Mouse (Mus musculus): ENCODE results near the gene Dennd2c. TPM values are rescaled to one million over a fixed set of nuclear protein-coding genes. Genes with fewer than 3 reads are reported as not detected.
"Not testable (repeated sequence)": the region's sequence is repeated elsewhere in the genome, so short reads cannot be mapped to it uniquely, and the experiment has no call there.

Gene Dennd2c
- polyA plus RNA-seq, 1 experiment from 2014 or later, result 0.84 TPM

- Histone ChIP-seq H3K27me3 (no peaks in the 10 kb centered on the region), H3K4me1 (no peaks in the 10 kb centered on the region), H3K9me3 (no peaks in the 10 kb centered on the region), H3K36me3 (no peaks in the 10 kb centered on the region), H3K4me2 (replicated peaks) (no peak overlapping the region), H3K4me3 (no peak overlapping the region), H3K9ac (replicated peaks) (no peak overlapping the region), H3K27ac (replicated peaks) (no peak overlapping the region)
- WGBS, result 78% methylated on average over 2 of the region's 2 CpGs
- no peak for ATAC-seq (replicated peaks)
These were observed 105.8 kb downstream of the Dennd2c start for GRCm38 (mm10) chr3:103208237-103208636.

GRCm38 (mm10) chr3:103211101-103211500 lies 108.7 kb downstream of the Dennd2c start:
- WGBS, result 91% methylated on average over 2 of the region's 2 CpGs
- no peak overlapping the region for H3K4me2 ChIP-seq (replicated peaks)
- no peaks in the 10 kb centered on the region for H3K9me3 ChIP-seq
- H3K4me1 ChIP-seq, result no peaks in the 10 kb centered on the region
- H3K9ac ChIP-seq (replicated peaks), result no peak overlapping the region
- H3K27ac ChIP-seq (replicated peaks), result no peak overlapping the region
- H3K4me3 ChIP-seq, result no peak overlapping the region
- no peaks in the 10 kb centered on the region for H3K27me3 ChIP-seq
- no peaks in the 10 kb centered on the region for H3K36me3 ChIP-seq
- ATAC-seq (replicated peaks), result no peak

GRCm38 (mm10) chr3:103212142-103212541 lies 109.7 kb downstream of the Dennd2c start:
- H3K9me3 ChIP-seq, result no peaks in the 10 kb centered on the region
- H3K9ac ChIP-seq (replicated peaks), result no peak overlapping the region
- no peak overlapping the region for H3K4me2 ChIP-seq (replicated peaks)
- no peak overlapping the region for H3K27ac ChIP-seq (replicated peaks)
- H3K4me1 ChIP-seq, result no peaks in the 10 kb centered on the region
- no peaks in the 10 kb centered on the region for H3K27me3 ChIP-seq
- no peak for ATAC-seq (replicated peaks)
- H3K36me3 ChIP-seq, result no peaks in the 10 kb centered on the region
- WGBS, result 90% methylated on average over 1 of the region's 1 CpGs
- H3K4me3 ChIP-seq, result no peak overlapping the region

- 84% methylated on average over 5 of the region's 5 CpGs for WGBS
- Histone ChIP-seq H3K36me3 (no peaks in the 10 kb centered on the region), H3K4me1 (no peaks in the 10 kb centered on the region), H3K4me2 (replicated peaks) (no peak overlapping the region), H3K27ac (replicated peaks) (no peak overlapping the region), H3K9ac (replicated peaks) (no peak overlapping the region), H3K4me3 (no peak overlapping the region), H3K9me3 (no peaks in the 10 kb centered on the region), H3K27me3 (no peaks in the 10 kb centered on the region)
- ATAC-seq (replicated peaks), result no peak
These were observed 111.1 kb downstream of the Dennd2c start for GRCm38 (mm10) chr3:103213537-103213936.

- Histone ChIP-seq H3K4me1 (no peaks in the 10 kb centered on the region), H3K27ac (replicated peaks) (no peak overlapping the region), H3K27me3 (no peaks in the 10 kb centered on the region), H3K4me3 (no peak overlapping the region), H3K36me3 (no peaks in the 10 kb centered on the region), H3K4me2 (replicated peaks) (no peak overlapping the region), H3K9ac (replicated peaks) (no peak overlapping the region), H3K9me3 (no peaks in the 10 kb centered on the region)
- no peak for ATAC-seq (replicated peaks)
- WGBS, result 89% methylated on average over 8 of the region's 8 CpGs
These were observed 112.3 kb downstream of the Dennd2c start for GRCm38 (mm10) chr3:103214593-103215285.

- not testable (repeated sequence) for ATAC-seq (replicated peaks); H3K4me1 ChIP-seq; H3K4me2 ChIP-seq (replicated peaks); H3K4me3 ChIP-seq; H3K9me3 ChIP-seq; H3K27ac ChIP-seq (replicated peaks); H3K9ac ChIP-seq (replicated peaks); H3K27me3 ChIP-seq; H3K36me3 ChIP-seq
- 94% methylated on average over 8 of the region's 8 CpGs for WGBS
These were observed 113.0 kb downstream of the Dennd2c start for GRCm38 (mm10) chr3:103215399-103215798.

Other genes starting within 250 kb of the Dennd2c start
- not detected in 2 replicates for gene Sycp1, start 166.5 kb upstream of the Dennd2c start, polyA plus RNA-seq (2015; fragmentation: Nextera tagmentation; extraction: Ambion mirVana)
- 0.13 TPM in 2 replicates for gene Nr1h5, start 138.5 kb upstream of the Dennd2c start, polyA plus RNA-seq (2015; fragmentation: Nextera tagmentation; extraction: Ambion mirVana)
- gene Sike1, start 106.9 kb upstream of the Dennd2c start, polyA plus RNA-seq (2015; fragmentation: Nextera tagmentation; extraction: Ambion mirVana), result 54.9 and 55.8 TPM in 2 replicates
- 455 and 463 TPM in 2 replicates for gene Csde1, start 82.2 kb upstream of the Dennd2c start, polyA plus RNA-seq (2015; fragmentation: Nextera tagmentation; extraction: Ambion mirVana)
- gene Nras, start 44.3 kb upstream of the Dennd2c start, polyA plus RNA-seq (2015; fragmentation: Nextera tagmentation; extraction: Ambion mirVana), result 120 and 122 TPM in 2 replicates
- 0.09 TPM in 1 of 2 replicates, not detected in the other for gene Ampd1, start 28.6 kb upstream of the Dennd2c start, polyA plus RNA-seq (2015; fragmentation: Nextera tagmentation; extraction: Ambion mirVana)
- gene Bcas2, start 69.1 kb downstream of the Dennd2c start, polyA plus RNA-seq (2015; fragmentation: Nextera tagmentation; extraction: Ambion mirVana), result 244 and 247 TPM in 2 replicates
- gene Trim33, start 176.7 kb downstream of the Dennd2c start, polyA plus RNA-seq (2015; fragmentation: Nextera tagmentation; extraction: Ambion mirVana), result 32.2 and 32.6 TPM in 2 replicates

Measured in forebrain, embryonic 15.5 days (tissue).